In genomic region chr16:72563196-72563963, GRCm38 (mm10) we compare ENCODE assay signal across 13 mouse cellular contexts.
A peak's percentile ranks its signal among the peaks of the same experiment; 100 is the strongest.
DNase-seq lines count a peak whose midpoint lies in the region; ATAC-seq and TF ChIP-seq lines count a peak whose summit lies in the region.
"Had no signal": no experiment of that assay in that cellular context is flagged by ENCODE, and none has a peak within 500 bp of the region (broad histone marks: within the 10 kb centered on the region; RNA-seq: fewer than 3 reads in every experiment).

No protein-coding gene starts in this region.

- H3K27me3 ChIP-seq in heart, embryonic 12.5 days (replicated peaks) = no peaks in the 10 kb centered on the region
- H3K27me3 ChIP-seq in embryonic facial prominence, embryonic 13.5 days = peaks cover 7% of the 10 kb centered on the region
- no peaks in the 10 kb centered on the region for H3K27me3 ChIP-seq in hindbrain, embryonic 16.5 days (replicated peaks; ENCODE audit: control insufficient read depth, insufficient read depth, low read length)
- no peaks in the 10 kb centered on the region for H3K27me3 ChIP-seq in midbrain, postnatal 0 days (ENCODE audit: insufficient read depth, low read length)
- no peaks in the 10 kb centered on the region for H3K27me3 ChIP-seq in intestine, embryonic 16.5 days (replicated peaks; ENCODE audit: control insufficient read depth, insufficient read depth, low read length)
- H3K27me3 ChIP-seq: liver, embryonic 13.5 days had no signal

- no peak overlapping the region for H3K9ac ChIP-seq in heart, embryonic 12.5 days
- 0 out of 2 replicates have a peak overlapping the region, but pooled peaks have one; percentile 32 for H3K9ac ChIP-seq in embryonic facial prominence, embryonic 13.5 days
- 0 out of 2 replicates have a peak overlapping the region, but pooled peaks have one; percentile 1 for H3K9ac ChIP-seq in hindbrain, embryonic 16.5 days (ENCODE audit: low read depth, low read length)
- no peak overlapping the region for H3K9ac ChIP-seq in midbrain, postnatal 0 days (replicated peaks; ENCODE audit: low read length, poor library complexity, severe bottlenecking)
- H3K9ac ChIP-seq in intestine, embryonic 16.5 days (ENCODE audit: low read depth, low read length) = no peak overlapping the region
- H3K9ac ChIP-seq: liver, embryonic 13.5 days had no signal

- H3K27ac ChIP-seq in heart, embryonic 12.5 days (ENCODE audit: poor library complexity, severe bottlenecking) = no peak overlapping the region
- no peak overlapping the region; the same call in 1 of the 2 replicates for H3K27ac ChIP-seq in embryonic facial prominence, embryonic 13.5 days
- H3K27ac ChIP-seq in hindbrain, embryonic 16.5 days (ENCODE audit: low read depth, low read length) = 0 out of 2 replicates have a peak overlapping the region, but pooled peaks have one; percentile 44
- H3K27ac ChIP-seq in midbrain, postnatal 0 days (ENCODE audit: low read depth, low read length) = no peak overlapping the region
- H3K27ac ChIP-seq in intestine, embryonic 16.5 days (ENCODE audit: low read length) = no peak overlapping the region
- H3K27ac ChIP-seq: liver, embryonic 13.5 days had no signal

- WGBS in heart, embryonic 12.5 days = 23% methylated on average over 15 of the region's 15 CpGs
- WGBS in embryonic facial prominence, embryonic 13.5 days = 24% methylated on average over 15 of the region's 15 CpGs
- WGBS in hindbrain, embryonic 16.5 days = 28% methylated on average over 15 of the region's 15 CpGs
- 34% methylated on average over 15 of the region's 15 CpGs for WGBS in midbrain, postnatal 0 days
- WGBS in intestine, embryonic 16.5 days = 31% methylated on average over 15 of the region's 15 CpGs

- H3K4me1 ChIP-seq in heart, embryonic 12.5 days (replicated peaks) = peaks cover 10% of the 10 kb centered on the region
- peaks cover 6% of the 10 kb centered on the region for H3K4me1 ChIP-seq in embryonic facial prominence, embryonic 13.5 days
- peaks cover 4% of the 10 kb centered on the region; the same call in 1 of the 2 replicates for H3K4me1 ChIP-seq in hindbrain, embryonic 16.5 days (ENCODE audit: control insufficient read depth, insufficient read depth, low read depth, low read length)
- H3K4me1 ChIP-seq in midbrain, postnatal 0 days (ENCODE audit: insufficient read depth, low read length) = no peaks in the 10 kb centered on the region
- no peaks in the 10 kb centered on the region for H3K4me1 ChIP-seq in intestine, embryonic 16.5 days (ENCODE audit: control insufficient read depth, insufficient read depth, low read length)
- H3K4me1 ChIP-seq: liver, embryonic 13.5 days had no signal

- no peaks in the 10 kb centered on the region for H3K9me3 ChIP-seq in heart, embryonic 12.5 days (replicated peaks)
- no peaks in the 10 kb centered on the region for H3K9me3 ChIP-seq in embryonic facial prominence, embryonic 13.5 days
- no peaks in the 10 kb centered on the region for H3K9me3 ChIP-seq in hindbrain, embryonic 16.5 days (ENCODE audit: control insufficient read depth, low read length)
- no peaks in the 10 kb centered on the region for H3K9me3 ChIP-seq in midbrain, postnatal 0 days (ENCODE audit: low read length)
- no peaks in the 10 kb centered on the region for H3K9me3 ChIP-seq in intestine, embryonic 16.5 days (ENCODE audit: control insufficient read depth, low read length)
- H3K9me3 ChIP-seq: liver, embryonic 13.5 days had no signal

- no peak for ATAC-seq in heart, embryonic 12.5 days (ENCODE audit: insufficient number of reproducible peaks, low FRiP score)
- ATAC-seq in embryonic facial prominence, embryonic 13.5 days (ENCODE audit: insufficient number of reproducible peaks, insufficient read depth, low FRiP score, low TSS enrichment, low read depth) = no peak
- peak; percentile 50; the same call in 1 of the 2 replicates for ATAC-seq in hindbrain, embryonic 16.5 days
- ATAC-seq in midbrain, postnatal 0 days (ENCODE audit: low FRiP score) = no peak
- no peak for ATAC-seq in intestine, embryonic 16.5 days
- ATAC-seq: lung, postnatal 0 days had no signal

- H3K4me3 ChIP-seq in heart, embryonic 12.5 days = no peak overlapping the region
- no peak overlapping the region for H3K4me3 ChIP-seq in embryonic facial prominence, embryonic 13.5 days
- H3K4me3 ChIP-seq in hindbrain, embryonic 16.5 days (ENCODE audit: low read length) = no peak overlapping the region
- peak overlapping the region; percentile 4; the same call in 1 of the 2 replicates for H3K4me3 ChIP-seq in midbrain, postnatal 0 days (ENCODE audit: low read depth, low read length)
- no peak overlapping the region for H3K4me3 ChIP-seq in intestine, embryonic 16.5 days (ENCODE audit: low read length)
- H3K4me3 ChIP-seq: liver, embryonic 13.5 days had no signal

- peak overlapping the region; percentile 37 for H3K4me2 ChIP-seq in heart, embryonic 12.5 days
- peak overlapping the region; percentile 24 for H3K4me2 ChIP-seq in embryonic facial prominence, embryonic 13.5 days
- peak overlapping the region; percentile 35 for H3K4me2 ChIP-seq in hindbrain, embryonic 16.5 days (ENCODE audit: low read length)
- H3K4me2 ChIP-seq in midbrain, postnatal 0 days (ENCODE audit: low read depth, low read length, poor library complexity, severe bottlenecking) = peak overlapping the region; percentile 29
- H3K4me2 ChIP-seq in intestine, embryonic 16.5 days (ENCODE audit: low read depth, low read length) = no peak overlapping the region
- H3K4me2 ChIP-seq: liver, embryonic 13.5 days had no signal

- TF ChIP-seq CTCF in midbrain, postnatal 0 days (IDR thresholded peaks at IDR 0.05) = no peak

- no peaks in the 10 kb centered on the region for H3K36me3 ChIP-seq in heart, embryonic 12.5 days
- H3K36me3 ChIP-seq in embryonic facial prominence, embryonic 13.5 days = no peaks in the 10 kb centered on the region
- H3K36me3 ChIP-seq in hindbrain, embryonic 16.5 days (ENCODE audit: control insufficient read depth, insufficient read depth, low read length) = no peaks in the 10 kb centered on the region
- H3K36me3 ChIP-seq in midbrain, postnatal 0 days (ENCODE audit: insufficient read depth, low read length) = no peaks in the 10 kb centered on the region
- no peaks in the 10 kb centered on the region for H3K36me3 ChIP-seq in intestine, embryonic 16.5 days (ENCODE audit: control insufficient read depth, insufficient read depth, low read length)
- H3K36me3 ChIP-seq: liver, embryonic 13.5 days had no signal

- no peak for DNase-seq in heart, postnatal 4 days
- DNase-seq in midbrain, postnatal 0 days (ENCODE audit: low spot score) = no peak
- no peak for DNase-seq in kidney, adult 9 months
- no peak for DNase-seq in layer of hippocampus, postnatal 14 days (ENCODE audit: low spot score in 2 of 2)
- DNase-seq: adrenal gland, postnatal 14 days; liver, embryonic 13.5 days; right cerebral cortex, postnatal 25 days; thymus, adult 18-20 months had no signal

Comparison
In these comparisons a context has a peak if more than half of its experiments do, and no peak if none do; other contexts are left out.
1. H3K9ac ChIP-seq: peak in embryonic facial prominence, embryonic 13.5 days (single experiment) and hindbrain, embryonic 16.5 days (single experiment); none in heart, embryonic 12.5 days (single experiment), midbrain, postnatal 0 days (single experiment) and intestine, embryonic 16.5 days (single experiment).